Mouse (Mus musculus) embryonic facial prominence, embryonic 11.5 days (tissue): ENCODE results near the gene 2210010C04Rik. TPM values are rescaled to one million over a fixed set of nuclear protein-coding genes. Genes with fewer than 3 reads are reported as not detected.

ENCODE experiments used
- ATAC-seq: fragments of 200-750 bp; cut with Nextera tagmentation; replicated peaks from 2 replicates; pipeline ENCODE4 v1.8.0; 2017; ENCODE audit warnings: low read depth; ENCODE audit not compliant: insufficient number of reproducible peaks, low FRiP score, low TSS enrichment
- DNase-seq: peaks from one replicate; pipeline ENCODE4 v3.0.0-alpha.2; 2015; ENCODE audit warnings: low spot score
- H3K27ac ChIP-seq: fragments of 300-500 bp; sonication (generic); replicated peaks from 2 replicates; pipeline ENCODE4 v1.5.1; 2014; ENCODE audit warnings: mild to moderate bottlenecking, low read depth, low read length, control low read depth
- H3K27me3 ChIP-seq: fragments of 300-500 bp; sonication (generic); 2 replicates; pipeline ENCODE4 v1.6.1; 2014; ENCODE audit warnings: mild to moderate bottlenecking, low read length, moderate library complexity, mixed read lengths; ENCODE audit not compliant: control insufficient read depth, insufficient read depth
- H3K36me3 ChIP-seq: fragments of 300-500 bp; sonication (generic); replicated peaks from 2 replicates; pipeline ENCODE4 v1.6.1; 2014; ENCODE audit warnings: low read depth, mild to moderate bottlenecking, low read length, moderate library complexity, mixed read lengths; ENCODE audit not compliant: control insufficient read depth, insufficient read depth
- H3K4me1 ChIP-seq: fragments of 300-500 bp; sonication (generic); 2 replicates; pipeline ENCODE4 v1.6.1; 2014; ENCODE audit warnings: low read length, mixed read lengths; ENCODE audit not compliant: control insufficient read depth, insufficient read depth
- H3K4me2 ChIP-seq: fragments of 300-500 bp; sonication (generic); 2 replicates; pipeline ENCODE4 v1.6.1; 2014; ENCODE audit warnings: low read depth, mild to moderate bottlenecking, control low read depth, low read length, moderate library complexity
- H3K4me3 ChIP-seq: fragments of 300-500 bp; sonication (generic); 2 replicates; pipeline ENCODE4 v1.5.1; 2014; ENCODE audit warnings: low read depth, low read length, control low read depth
- H3K9ac ChIP-seq: fragments of 300-500 bp; sonication (generic); replicated peaks from 2 replicates; pipeline ENCODE4 v1.6.1; 2014; ENCODE audit warnings: mild to moderate bottlenecking, control low read depth, low read length
- H3K9me3 ChIP-seq: fragments of 300-500 bp; sonication (generic); replicated peaks from 2 replicates; pipeline ENCODE4 v1.6.1; 2016; ENCODE audit warnings: mild to moderate bottlenecking, low read length, inconsistent platforms, mixed read lengths; ENCODE audit not compliant: control insufficient read depth
- WGBS: fragments of 180-500 bp; shearing (Covaris S2); extraction: QIAGEN DNeasy Blood & Tissue Kit; methylation state at CpG from one replicate; pipeline ENCODE4 v1.1.7; 2014; 5-methylcytosine and 5-hydroxymethylcytosine counted together
- polyA plus RNA-seq: library from polyadenylated mRNA; unstranded; fragments of >200 nt; fragmentation: Nextera tagmentation; extraction: Ambion mirVana; gene quantifications from 2 replicates; pipeline ENCODE4 v1.2.1, GENCODE M21; 2014

2210010C04Rik gene
- not detected in 2 replicates for polyA plus RNA-seq

GRCm38 (mm10) chr6:41035409-41035808 is at the start of gene 2210010C04Rik:
Gene 2210010C04Rik (minus strand): TSS chr6:41035509.
- no peak within 1 kb of the TSS for H3K27ac ChIP-seq
- DNase-seq (no peak), ATAC-seq (no peak)
- H3K36me3 ChIP-seq, result no peaks in the 10 kb centered on the region
- H3K4me1 ChIP-seq, result no peaks in the 10 kb centered on the region
- H3K9me3 ChIP-seq, result no peaks in the 10 kb centered on the region
- no peak within 1 kb of the TSS for H3K9ac ChIP-seq
- no peak within 1 kb of the TSS for H3K4me2 ChIP-seq
- H3K27me3 ChIP-seq, result no peaks in the 10 kb centered on the region
- H3K4me3 ChIP-seq, result no peak within 1 kb of the TSS

DNA sequence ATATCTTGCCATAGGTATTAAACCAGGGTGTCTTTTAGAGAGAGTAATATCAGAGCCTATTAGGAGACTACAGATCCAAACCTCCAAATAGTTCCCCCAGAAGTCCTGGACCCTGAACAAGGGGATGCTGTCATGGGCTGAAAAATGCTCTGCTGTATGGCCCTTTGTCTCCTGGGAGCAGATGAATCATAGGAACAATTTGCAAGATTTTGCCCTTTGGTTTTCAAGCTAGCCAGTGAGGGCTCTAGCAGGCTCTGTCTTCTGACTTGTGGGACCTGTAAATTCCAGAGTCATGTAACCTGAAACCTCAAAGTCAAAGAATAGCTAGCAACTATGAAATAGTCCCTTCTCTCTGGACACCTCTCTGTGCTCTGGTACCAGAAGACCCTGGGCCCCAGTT is 44.8 kb upstream of the 2210010C04Rik start:
- Histone ChIP-seq H3K4me3 (no peak overlapping the region), H3K27me3 (no peaks in the 10 kb centered on the region), H3K36me3 (no peaks in the 10 kb centered on the region), H3K4me1 (no peaks in the 10 kb centered on the region), H3K9ac (no peak overlapping the region), H3K9me3 (no peaks in the 10 kb centered on the region), H3K27ac (no peak overlapping the region), H3K4me2 (no peak overlapping the region)
- no peak for ATAC-seq
- DNase-seq, result no peak

DNA sequence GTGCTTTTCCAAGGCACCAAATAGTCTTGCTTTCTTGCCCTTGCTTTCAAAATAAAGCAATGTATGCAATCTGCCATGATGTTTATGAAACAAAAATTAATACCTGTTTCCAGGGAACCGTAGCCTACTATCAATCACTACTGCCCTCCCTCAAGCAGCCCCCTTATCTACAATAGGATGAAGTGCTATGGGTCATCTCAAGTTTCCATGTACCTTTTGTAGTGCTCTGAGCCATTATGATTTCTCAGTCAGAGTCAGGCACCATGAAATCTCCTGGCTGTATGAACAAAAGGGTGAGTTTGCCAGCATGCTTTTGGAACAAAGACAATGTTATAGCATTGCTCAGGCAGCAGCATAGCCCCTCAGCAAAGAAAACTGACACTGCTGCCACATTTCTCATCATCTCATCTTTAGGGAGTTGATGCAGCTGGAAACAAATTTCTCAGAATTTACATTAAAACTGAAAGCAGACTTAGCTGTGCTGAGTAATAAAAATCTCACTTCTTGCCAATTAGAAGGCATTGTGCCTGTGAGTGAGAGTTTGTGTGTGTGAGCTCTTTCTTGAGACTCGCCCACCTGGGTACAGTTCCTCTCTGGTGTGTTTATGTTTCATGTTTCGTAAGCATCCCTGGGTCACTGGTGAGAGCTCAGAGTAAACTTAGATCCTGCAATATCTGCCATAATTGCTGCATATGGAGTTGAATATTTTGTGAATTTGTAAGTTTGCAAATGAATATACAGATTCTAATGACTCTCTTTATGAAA is 43.4 kb upstream of the 2210010C04Rik start:
- no peak for ATAC-seq
- no peak for DNase-seq

GRCm38 (mm10) chr6:41075753-41076152 is 40.4 kb upstream of the 2210010C04Rik start:
- Histone ChIP-seq H3K27me3 (no peaks in the 10 kb centered on the region), H3K27ac (no peak overlapping the region), H3K4me1 (no peaks in the 10 kb centered on the region), H3K36me3 (no peaks in the 10 kb centered on the region), H3K4me2 (no peak overlapping the region), H3K9me3 (no peaks in the 10 kb centered on the region), H3K9ac (no peak overlapping the region), H3K4me3 (no peak overlapping the region)
- no peak for DNase-seq
- no peak for ATAC-seq
- 74% methylated on average over 2 of the region's 2 CpGs for WGBS

More for the DNA sequence above, 43.4 kb upstream of the 2210010C04Rik start:
- Histone ChIP-seq H3K4me2 (no peak overlapping the region), H3K9me3 (no peaks in the 10 kb centered on the region), H3K9ac (no peak overlapping the region), H3K4me3 (no peak overlapping the region), H3K27me3 (no peaks in the 10 kb centered on the region), H3K27ac (no peak overlapping the region), H3K4me1 (no peaks in the 10 kb centered on the region), H3K36me3 (no peaks in the 10 kb centered on the region)
- 74% methylated on average over 3 of the region's 3 CpGs for WGBS

GRCm38 (mm10) chr6:41063332-41063731 is 28.0 kb upstream of the 2210010C04Rik start:
- no peak overlapping the region for H3K4me2 ChIP-seq
- H3K36me3 ChIP-seq, result no peaks in the 10 kb centered on the region
- H3K9ac ChIP-seq, result no peak overlapping the region
- no peaks in the 10 kb centered on the region for H3K4me1 ChIP-seq
- H3K27ac ChIP-seq, result no peak overlapping the region
- no peak overlapping the region for H3K4me3 ChIP-seq
- DNase-seq (no peak), ATAC-seq (no peak)
- H3K27me3 ChIP-seq, result no peaks in the 10 kb centered on the region
- WGBS, result 93% methylated on average over 6 of the region's 6 CpGs
- H3K9me3 ChIP-seq, result no peaks in the 10 kb centered on the region

DNA sequence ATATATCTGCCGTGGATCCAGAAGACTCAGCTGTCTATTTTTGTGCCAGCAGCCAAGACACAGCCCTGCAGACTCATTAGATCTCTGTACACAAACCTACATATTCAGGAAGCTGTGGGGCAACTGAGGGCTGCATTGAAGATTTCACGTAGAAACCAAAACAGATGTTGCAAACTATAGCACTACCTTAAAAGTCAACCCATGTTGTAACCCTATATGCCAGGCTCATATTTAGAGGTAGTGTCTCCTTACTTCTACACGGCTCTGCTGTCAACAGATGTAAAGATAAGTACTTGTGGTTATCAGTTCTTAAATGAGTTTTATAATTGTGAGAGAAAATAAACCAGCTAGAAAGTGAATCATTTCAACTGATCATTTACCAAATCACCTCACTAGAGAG is 27.4 kb upstream of the 2210010C04Rik start:
- WGBS, result 53% methylated on average over 3 of the region's 3 CpGs
- Histone ChIP-seq H3K4me2 (no peak overlapping the region), H3K9me3 (no peaks in the 10 kb centered on the region), H3K27ac (no peak overlapping the region), H3K9ac (no peak overlapping the region), H3K4me3 (no peak overlapping the region), H3K4me1 (no peaks in the 10 kb centered on the region), H3K27me3 (no peaks in the 10 kb centered on the region), H3K36me3 (no peaks in the 10 kb centered on the region)
- no peak for ATAC-seq
- no peak for DNase-seq

- Histone ChIP-seq H3K27me3 (no peaks in the 10 kb centered on the region), H3K4me2 (no peak overlapping the region), H3K9me3 (no peaks in the 10 kb centered on the region), H3K4me3 (no peak overlapping the region), H3K9ac (no peak overlapping the region), H3K27ac (no peak overlapping the region), H3K4me1 (no peaks in the 10 kb centered on the region), H3K36me3 (no peaks in the 10 kb centered on the region)
- no peak for ATAC-seq
- WGBS, result 85% methylated on average over 2 of the region's 2 CpGs
- no peak for DNase-seq
Measured at GRCm38 (mm10) chr6:41062081-41062480, 26.8 kb upstream of the 2210010C04Rik start.

GRCm38 (mm10) chr6:41061085-41061484 is 25.8 kb upstream of the 2210010C04Rik start:
- Histone ChIP-seq H3K4me1 (no peaks in the 10 kb centered on the region), H3K9ac (no peak overlapping the region), H3K4me3 (no peak overlapping the region), H3K4me2 (no peak overlapping the region), H3K36me3 (no peaks in the 10 kb centered on the region), H3K27me3 (no peaks in the 10 kb centered on the region), H3K9me3 (no peaks in the 10 kb centered on the region), H3K27ac (no peak overlapping the region)
- 78% methylated on average over 5 of the region's 5 CpGs for WGBS
- DNase-seq, result no peak
- no peak for ATAC-seq
